Comparison of ENCODE assay signal across 11 mouse cellular contexts in the genomic region with DNA sequence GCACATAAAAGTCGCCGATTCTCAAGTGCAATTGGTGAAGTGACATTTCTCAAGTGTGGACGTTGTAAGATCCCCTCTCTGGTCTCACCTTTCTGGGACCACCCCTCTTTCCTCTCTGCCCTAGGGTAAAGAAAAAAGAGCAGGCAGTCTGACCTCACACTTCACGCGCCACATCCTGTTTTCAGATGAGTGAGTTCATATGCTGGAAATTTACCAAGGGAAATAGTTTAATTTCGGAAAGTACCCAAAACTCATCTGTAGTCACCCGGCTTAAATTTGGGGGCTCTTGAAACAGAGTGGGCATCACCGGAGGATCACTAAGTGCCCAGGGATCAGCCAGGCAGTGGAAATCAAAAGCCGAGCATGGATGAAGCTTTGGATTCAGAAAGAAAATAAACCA. TPM values are rescaled to one million over a fixed set of nuclear protein-coding genes. Genes with fewer than 3 reads are reported as not detected.
DNase-seq lines count a peak whose midpoint lies in the region; ATAC-seq and TF ChIP-seq lines count a peak whose summit lies in the region.
"Had no signal": no experiment of that assay in that cellular context is flagged by ENCODE, and none has a peak within 500 bp of the region (broad histone marks: within the 10 kb centered on the region; RNA-seq: fewer than 3 reads in every experiment).

No protein-coding gene starts in this region.

- H3K4me1 ChIP-seq in bone marrow, adult 2 months (ENCODE audit: control insufficient read depth, insufficient read depth, low read length) = peaks cover 6% of the 10 kb centered on the region; the same call in 1 of the 2 replicates
- H3K4me1 ChIP-seq in stomach, postnatal 0 days (replicated peaks; ENCODE audit: control insufficient read depth, insufficient read depth) = 0 out of 2 replicates have a peak, but pooled peaks cover 6% of the 10 kb centered on the region

- no peak for TF ChIP-seq EP300 in stomach, postnatal 0 days (optimal IDR thresholded peaks at IDR 0.05)

- H3K79me2 ChIP-seq in macrophage (ENCODE audit: inconsistent target) = no peaks in the 10 kb centered on the region; the same call in 1 of the 2 replicates

- no peaks in the 10 kb centered on the region for H3K9me3 ChIP-seq in stomach, postnatal 0 days (ENCODE audit: control insufficient read depth, low read length)
- H3K9me3 ChIP-seq: embryonic facial prominence, embryonic 15.5 days; lung, embryonic 15.5 days had no signal

- H3K27me3 ChIP-seq in stomach, postnatal 0 days (ENCODE audit: control insufficient read depth, insufficient read depth, low read length) = no peaks in the 10 kb centered on the region
- H3K27me3 ChIP-seq: embryonic facial prominence, embryonic 15.5 days; lung, embryonic 15.5 days had no signal

- no peak for ATAC-seq in stomach, postnatal 0 days (ENCODE audit: low FRiP score, low TSS enrichment)
- ATAC-seq: hindbrain, embryonic 16.5 days had no signal

- no peak overlapping the region for H3K4me2 ChIP-seq in stomach, postnatal 0 days (replicated peaks; ENCODE audit: low read depth)
- H3K4me2 ChIP-seq: embryonic facial prominence, embryonic 15.5 days; lung, embryonic 15.5 days had no signal

- no peak overlapping the region for H3K4me3 ChIP-seq in bone marrow, adult 2 months (replicated peaks; ENCODE audit: control insufficient read depth, low read depth, low read length)
- H3K4me3 ChIP-seq in macrophage (ENCODE audit: inconsistent target) = peak overlapping the region; percentile 12; the same call in 1 of the 2 replicates
- H3K4me3 ChIP-seq in stomach, postnatal 0 days (ENCODE audit: low read depth, low read length) = no peak overlapping the region
- H3K4me3 ChIP-seq: embryonic facial prominence, embryonic 15.5 days; lung, embryonic 15.5 days had no signal

- DNase-seq in lung, postnatal 25 days (ENCODE audit: low spot score) = peak; percentile 51
- DNase-seq in lung, postnatal 10 days = no peak
- peak; percentile 64 to 74 for DNase-seq in thymus, postnatal 36 days
- DNase-seq in stomach, postnatal 0 days (ENCODE audit: low spot score) = no peak
- no peak for DNase-seq in right cerebral cortex, postnatal 14 days
- DNase-seq: cerebellum, adult 9-10 months had no signal

- 21% methylated on average over 9 of the region's 9 CpGs for WGBS in bone marrow, adult 2 months
- 22% methylated on average over 9 of the region's 9 CpGs for WGBS in macrophage (ENCODE audit: missing documents)
- 75% methylated on average over 9 of the region's 9 CpGs for WGBS in stomach, postnatal 0 days

- H3K36me3 ChIP-seq in macrophage (ENCODE audit: inconsistent target) = no peaks in the 10 kb centered on the region
- no peaks in the 10 kb centered on the region for H3K36me3 ChIP-seq in stomach, postnatal 0 days (ENCODE audit: control insufficient read depth, insufficient read depth, low read length)
- H3K36me3 ChIP-seq: embryonic facial prominence, embryonic 15.5 days; lung, embryonic 15.5 days had no signal

- no peak overlapping the region for H3K9ac ChIP-seq in stomach, postnatal 0 days (ENCODE audit: low read length)
- H3K9ac ChIP-seq: embryonic facial prominence, embryonic 15.5 days; lung, embryonic 15.5 days had no signal

- no peak for TF ChIP-seq POLR2A in bone marrow, adult 2 months (IDR thresholded peaks at IDR 0.05; ENCODE audit: borderline replicate concordance, control insufficient read depth, low read depth, low read length)

- H3K27ac ChIP-seq in bone marrow, adult 2 months (ENCODE audit: control insufficient read depth, insufficient read depth, low read depth, low read length, poor library complexity) = peak overlapping the region; percentile 71
- peak overlapping the region; percentile 83 for H3K27ac ChIP-seq in macrophage
- no peak overlapping the region for H3K27ac ChIP-seq in stomach, postnatal 0 days (replicated peaks)
- H3K27ac ChIP-seq: embryonic facial prominence, embryonic 15.5 days; lung, embryonic 15.5 days had no signal

- TF ChIP-seq CTCF in bone marrow, adult 2 months (IDR thresholded peaks at IDR 0.05; ENCODE audit: control insufficient read depth, insufficient read depth, low read length) = no peak
- no peak for TF ChIP-seq CTCF in stomach, postnatal 0 days (IDR thresholded peaks at IDR 0.05; ENCODE audit: low read depth)

RNA-seq across cellular contexts. Expression of a gene that starts 1.3 kb away (rescaled TPM):
- polyA plus RNA-seq in bone marrow, adult 2 months (2011; ENCODE audit: insufficient read depth, insufficient read length, low replicate concordance, missing spikeins) = 6.7 and 9.8 TPM in 2 replicates
- total RNA-seq in macrophage (2018; cell fraction: chromatin; rRNA removed) = 1,000 to 10,000 TPM in 2 of 26 experiments, 100 to 1,000 TPM in 17, 10 to 100 TPM in 7; 17.9 to 1,486 (median 305) TPM
- total RNA-seq in macrophage (2018; cell fraction: cytosol; rRNA removed) = 100 to 1,000 TPM in 4 of 26 experiments, 10 to 100 TPM in 16, 1 to 10 TPM in 6; 4.1 to 298 (median 39.1) TPM
- 1,000 to 10,000 TPM in 1 of 26 experiments, 100 to 1,000 TPM in 19, 10 to 100 TPM in 6; 18.6 to 1,031 (median 263) TPM for total RNA-seq in macrophage (2018; cell fraction: nucleus; rRNA removed)
- 3.0 to 7.8 TPM (median 3.3 TPM) in 3 replicates for polyA plus RNA-seq in macrophage (2018)
- polyA plus RNA-seq in stomach, postnatal 0 days (2015; fragmentation: Nextera tagmentation; extraction: Ambion mirVana) = 1.7 and 2.2 TPM in 2 replicates

RNA-seq across cellular contexts. Expression of a gene that starts 49.1 kb away (rescaled TPM):
- polyA plus RNA-seq in bone marrow, adult 2 months (2011; ENCODE audit: insufficient read depth, insufficient read length, low replicate concordance, missing spikeins) = 2.5 and 7.1 TPM in 2 replicates
- total RNA-seq in macrophage (2018; cell fraction: chromatin; rRNA removed) = 10 to 100 TPM in 8 of 26 experiments, 1 to 10 TPM in 18; 2.5 to 22.3 (median 7.0) TPM
- total RNA-seq in macrophage (2018; cell fraction: cytosol; rRNA removed) = 1 to 10 TPM; 1.4 to 3.6 (median 2.5) TPM
- total RNA-seq in macrophage (2018; cell fraction: nucleus; rRNA removed) = 10 to 100 TPM in 1 of 26 experiments, 1 to 10 TPM in 25; 1.8 to 15.1 (median 3.8) TPM
- 0.77 to 6.5 TPM (median 3.5 TPM) in 3 replicates for polyA plus RNA-seq in macrophage (2018)
- 3.5 and 3.7 TPM in 2 replicates for polyA plus RNA-seq in stomach, postnatal 0 days (2015; fragmentation: Nextera tagmentation; extraction: Ambion mirVana)

Comparison
In these comparisons a context has a peak if more than half of its experiments do, and no peak if none do; other contexts are left out.
1. DNase-seq: peak in lung, postnatal 25 days (single experiment) and thymus, postnatal 36 days (2 of 2); none in lung, postnatal 10 days (single experiment), stomach, postnatal 0 days (single experiment) and right cerebral cortex, postnatal 14 days (single experiment).